Mouse (Mus musculus) spleen, adult 2 months (tissue): ENCODE results near the gene Exosc9.

Experiments used
- CTCF ChIP-seq: fragments of 200-500 bp; IDR thresholded peaks from 2 replicates; pipeline ENCODE4 v1.5.1; 2011; ENCODE audit warnings: mild to moderate bottlenecking, inconsistent platforms; ENCODE audit not compliant: insufficient read depth, insufficient read length, insufficient replicate concordance; ENCODE audit errors: extremely low read depth
- POLR2A ChIP-seq: fragments of 200-500 bp; IDR thresholded peaks from 2 replicates; pipeline ENCODE4 v1.6.1; 2011; ENCODE audit warnings: low read depth, low read length, inconsistent platforms

- TF ChIP-seq POLR2A (no peak), CTCF (no peak)
Observed at GRCm38 (mm10) chr3:36598811-36599210, 46.4 kb downstream of the Exosc9 start.
